Mouse (Mus musculus) heart, embryonic 13.5 days (tissue): ENCODE measurements around the gene Spats1. TPM values are rescaled to one million over a fixed set of nuclear protein-coding genes. Genes with fewer than 3 reads are reported as not detected.

Experiments
- ATAC-seq: fragments of 200-750 bp; cut with Nextera tagmentation; 2 replicates; pipeline ENCODE4 v1.8.0; 2017; ENCODE audit warnings: moderate TSS enrichment; ENCODE audit not compliant: insufficient number of reproducible peaks, low FRiP score, low TSS enrichment; ENCODE audit errors: extremely low read depth
- H3K27ac ChIP-seq: fragments of 300-500 bp; sonication (generic); replicated peaks from 2 replicates; pipeline ENCODE4 v1.5.1; 2015; ENCODE audit warnings: moderate library complexity, mild to moderate bottlenecking, inconsistent platforms
- H3K27me3 ChIP-seq: fragments of 300-500 bp; sonication (generic); replicated peaks from 2 replicates; pipeline ENCODE4 v1.6.1; 2015; ENCODE audit warnings: mild to moderate bottlenecking, inconsistent platforms
- H3K36me3 ChIP-seq: fragments of 300-500 bp; sonication (generic); 2 replicates; pipeline ENCODE4 v1.6.1; 2015; ENCODE audit warnings: mild to moderate bottlenecking, inconsistent platforms
- H3K4me1 ChIP-seq: fragments of 300-500 bp; sonication (generic); 2 replicates; pipeline ENCODE4 v1.6.1; 2015; ENCODE audit warnings: inconsistent platforms
- H3K4me2 ChIP-seq: fragments of 300-500 bp; sonication (generic); 2 replicates; pipeline ENCODE4 v1.6.1; 2015; ENCODE audit warnings: inconsistent platforms, mild to moderate bottlenecking, moderate library complexity
- H3K4me3 ChIP-seq: fragments of 300-500 bp; sonication (generic); 2 replicates; pipeline ENCODE4 v1.5.1; 2015; ENCODE audit warnings: moderate library complexity, mild to moderate bottlenecking, inconsistent platforms
- H3K9ac ChIP-seq: fragments of 300-500 bp; sonication (generic); 2 replicates; pipeline ENCODE4 v1.6.1; 2015; ENCODE audit warnings: inconsistent platforms, mild to moderate bottlenecking, moderate library complexity
- H3K9me3 ChIP-seq: fragments of 300-500 bp; sonication (generic); 2 replicates; pipeline ENCODE4 v1.6.1; 2016; ENCODE audit warnings: inconsistent platforms
- WGBS: fragments of 180-500 bp; shearing (Covaris S2); methylation state at CpG from one replicate; pipeline ENCODE4 v1.1.7; 2015; ENCODE audit warnings: mixed read lengths; 5-methylcytosine and 5-hydroxymethylcytosine counted together
- polyA plus RNA-seq: library from polyadenylated mRNA; unstranded; fragments of >200 nt; fragmentation: Nextera tagmentation; extraction: Ambion mirVana; gene quantifications from 2 replicates; pipeline ENCODE4 v1.2.1, GENCODE M21; 2015

The Spats1 gene
- polyA plus RNA-seq, 1 experiment from 2014 or later: 0.98 TPM

DNA sequence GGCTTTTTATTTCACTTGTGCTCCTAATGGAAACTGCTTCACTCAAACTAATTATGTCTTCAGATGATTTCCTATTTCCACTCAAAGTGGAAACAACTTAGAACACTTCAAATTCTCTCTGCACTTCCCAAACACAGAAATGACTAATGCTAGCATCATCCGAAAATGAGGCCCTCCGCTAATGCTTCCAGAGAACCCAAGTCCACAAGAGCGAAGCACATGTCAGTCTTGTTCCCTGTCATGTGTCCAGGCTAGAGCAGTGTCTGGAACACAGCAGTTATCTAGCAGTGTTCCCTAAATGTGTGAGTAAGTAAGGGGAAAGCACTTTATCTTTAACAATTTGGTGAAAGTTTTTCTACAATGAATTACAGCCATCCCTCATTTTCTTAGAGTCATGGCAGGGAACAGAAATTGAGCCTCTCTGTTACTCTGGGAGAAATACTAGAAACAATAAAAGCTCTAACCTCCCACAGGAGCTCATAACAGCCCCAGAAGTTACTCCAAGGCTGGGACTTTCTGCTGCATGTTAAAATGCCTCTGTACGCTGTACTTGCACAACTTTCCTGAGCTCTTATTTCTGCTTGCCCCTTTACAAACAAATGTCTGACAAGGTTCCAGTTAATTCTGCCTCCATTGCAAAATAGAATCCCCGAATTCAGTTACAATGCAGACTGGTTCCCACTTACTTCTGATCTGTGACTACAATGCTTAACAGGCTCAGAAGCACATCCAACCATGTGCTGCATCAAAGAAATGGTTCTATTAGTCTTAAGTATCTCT, 73.9 kb downstream of the Spats1 start:
- WGBS: 77% methylated on average over 5 of the region's 5 CpGs
- Histone ChIP-seq H3K9me3 (no peaks in the 10 kb centered on the region), H3K27me3 (no peaks in the 10 kb centered on the region), H3K4me2 (no peak overlapping the region), H3K36me3 (peaks cover 48% of the 10 kb centered on the region), H3K4me1 (peaks cover 28% of the 10 kb centered on the region), H3K4me3 (no peak overlapping the region), H3K27ac (0 out of 2 replicates have a peak overlapping the region, but pooled peaks have one; percentile 0), H3K9ac (no peak overlapping the region)
- no peak for ATAC-seq

DNA sequence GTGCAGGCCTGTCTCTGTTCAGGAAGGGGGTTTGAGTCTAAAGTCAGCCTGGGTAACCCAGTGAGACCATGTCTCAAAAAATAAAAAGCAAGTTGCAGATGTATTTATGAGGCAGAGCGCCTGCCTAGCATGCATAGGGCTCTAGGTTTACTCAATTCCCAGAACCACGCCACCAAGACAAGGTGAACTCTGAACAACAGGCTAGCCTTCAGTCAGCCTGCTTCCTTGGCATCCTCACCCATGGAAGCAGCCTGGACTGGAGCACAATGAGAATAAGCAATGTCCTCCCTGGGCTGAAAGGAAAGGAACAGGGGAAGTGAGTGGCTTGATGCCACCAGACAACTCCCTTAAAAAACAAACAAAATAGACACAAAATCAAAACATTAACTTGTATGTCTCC, 77.2 kb downstream of the Spats1 start:
- Histone ChIP-seq H3K36me3 (peaks cover 40% of the 10 kb centered on the region), H3K4me1 (peaks cover 27% of the 10 kb centered on the region), H3K9ac (no peak overlapping the region), H3K4me3 (no peak overlapping the region), H3K4me2 (no peak overlapping the region), H3K27me3 (no peaks in the 10 kb centered on the region), H3K27ac (no peak overlapping the region), H3K9me3 (no peaks in the 10 kb centered on the region)
- no peak for ATAC-seq
- WGBS: 93% methylated on average over 2 of the region's 2 CpGs

DNA sequence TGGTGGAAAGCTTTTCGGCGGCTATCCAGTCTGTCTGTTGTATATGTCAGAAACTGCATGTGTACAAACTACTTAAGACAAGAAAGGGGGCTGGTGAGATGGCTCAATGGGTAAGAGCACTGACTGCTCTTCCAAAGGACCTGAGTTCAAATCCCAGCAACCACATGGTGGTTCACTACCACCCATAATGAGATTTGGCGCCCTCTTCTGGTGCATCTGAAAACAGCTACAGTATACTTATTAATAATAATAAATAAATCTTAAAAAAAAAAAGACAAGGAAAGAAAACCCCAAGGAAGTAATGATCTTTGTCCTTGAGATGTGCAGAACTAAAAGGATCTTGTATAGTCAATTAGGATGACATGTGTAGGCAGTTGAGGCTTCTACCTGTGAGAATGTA, 77.7 kb downstream of the Spats1 start:
- Histone ChIP-seq H3K36me3 (peaks cover 40% of the 10 kb centered on the region), H3K9ac (no peak overlapping the region), H3K4me2 (no peak overlapping the region), H3K4me1 (peaks cover 24% of the 10 kb centered on the region), H3K4me3 (no peak overlapping the region), H3K9me3 (no peaks in the 10 kb centered on the region), H3K27me3 (no peaks in the 10 kb centered on the region), H3K27ac (no peak overlapping the region)
- ATAC-seq: no peak
- WGBS: 79% methylated on average over 3 of the region's 3 CpGs

DNA sequence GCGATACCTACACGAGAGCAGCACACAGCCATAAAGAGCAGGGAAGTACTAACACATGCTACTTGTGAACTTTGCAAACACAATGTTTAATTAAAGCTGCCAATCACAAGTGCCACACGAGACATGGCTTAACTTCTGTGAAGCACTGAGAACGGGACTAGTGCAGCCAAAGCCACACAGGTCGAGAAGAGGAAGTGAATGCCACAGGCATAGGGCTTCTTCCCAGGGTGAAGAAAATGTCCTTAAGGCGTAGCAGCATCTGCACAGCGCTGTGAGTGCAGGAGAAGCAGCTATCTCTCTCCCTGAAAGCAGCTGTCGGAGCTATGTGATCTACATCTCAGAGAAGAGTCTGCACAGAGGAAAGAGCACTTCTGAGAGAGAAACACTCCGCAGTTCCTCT, 80.6 kb downstream of the Spats1 start:
- H3K27ac ChIP-seq: no peak overlapping the region
- H3K9me3 ChIP-seq: no peaks in the 10 kb centered on the region
- no peak overlapping the region for H3K4me3 ChIP-seq
- ATAC-seq: no peak
- peaks cover 63% of the 10 kb centered on the region for H3K36me3 ChIP-seq
- H3K4me1 ChIP-seq: peaks cover 4% of the 10 kb centered on the region
- H3K4me2 ChIP-seq: no peak overlapping the region
- H3K9ac ChIP-seq: no peak overlapping the region
- 71% methylated on average over 9 of the region's 9 CpGs for WGBS
- H3K27me3 ChIP-seq: no peaks in the 10 kb centered on the region

DNA sequence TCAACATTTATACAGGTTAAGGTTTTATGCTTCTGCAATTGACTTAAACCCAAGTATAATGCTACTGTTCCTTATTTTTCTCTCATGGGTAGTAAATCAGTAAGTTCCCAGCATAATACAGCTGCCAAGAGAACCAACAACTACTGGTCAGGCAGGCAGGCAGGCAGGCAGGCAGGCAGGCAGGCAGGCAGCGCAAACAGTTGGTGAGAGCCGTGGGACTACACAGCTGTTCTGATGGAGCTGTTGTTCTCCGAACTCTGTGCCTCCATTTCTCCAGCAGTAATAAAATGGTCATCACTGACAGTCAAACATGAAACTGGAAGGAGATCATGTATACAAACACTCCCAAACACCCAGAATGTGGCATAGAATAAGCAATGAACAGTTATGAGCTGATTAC, 81.5 kb downstream of the Spats1 start:
- no peak for ATAC-seq
- no peaks in the 10 kb centered on the region for H3K9me3 ChIP-seq
- H3K36me3 ChIP-seq: peaks cover 70% of the 10 kb centered on the region

More for the DNA sequence above, 81.5 kb downstream of the Spats1 start:
- 86% methylated on average over 3 of the region's 3 CpGs for WGBS
- Histone ChIP-seq H3K4me1 (peaks cover 3% of the 10 kb centered on the region; the same call in 1 of the 2 replicates), H3K27me3 (no peaks in the 10 kb centered on the region), H3K4me2 (no peak overlapping the region), H3K27ac (no peak overlapping the region), H3K4me3 (no peak overlapping the region), H3K9ac (no peak overlapping the region)

Other genes starting within 250 kb of the Spats1 start
- 48.1 and 48.2 TPM in 2 replicates for gene Cdc5l, start 41.7 kb downstream of the Spats1 start, polyA plus RNA-seq
- 19.8 and 22.3 TPM in 2 replicates for gene Aars2, start 31.4 kb upstream of the Spats1 start, polyA plus RNA-seq
- 0.15 and 0.27 TPM in 2 replicates for gene Tcte1, start 48.0 kb upstream of the Spats1 start, polyA plus RNA-seq
- 1.4 and 1.6 TPM in 2 replicates for gene Tmem151b, start 74.3 kb upstream of the Spats1 start, polyA plus RNA-seq
- 2.7 TPM in 2 replicates for gene Nfkbie, start 80.3 kb upstream of the Spats1 start, polyA plus RNA-seq
- 91.8 and 94.9 TPM in 2 replicates for gene Slc35b2, start 88.5 kb upstream of the Spats1 start, polyA plus RNA-seq
- 1,372 and 1,500 TPM in 2 replicates for gene Hsp90ab1, start 97.9 kb upstream of the Spats1 start, polyA plus RNA-seq
- 68.8 and 83.6 TPM in 2 replicates for gene Slc29a1, start 124.2 kb upstream of the Spats1 start, polyA plus RNA-seq
- 0.37 and 0.45 TPM in 2 replicates for gene Mymx, start 126.7 kb upstream of the Spats1 start, polyA plus RNA-seq
- gene Capn11, start 183.9 kb upstream of the Spats1 start, polyA plus RNA-seq: 0.18 and 0.33 TPM in 2 replicates
- 126 and 147 TPM in 2 replicates for gene Mrpl14, start 210.9 kb upstream of the Spats1 start, polyA plus RNA-seq
- 35.5 and 39.3 TPM in 2 replicates for gene Tmem63b, start 211.5 kb upstream of the Spats1 start, polyA plus RNA-seq